Comparison of ENCODE assay signal across 14 mouse cellular contexts in the genomic region with DNA sequence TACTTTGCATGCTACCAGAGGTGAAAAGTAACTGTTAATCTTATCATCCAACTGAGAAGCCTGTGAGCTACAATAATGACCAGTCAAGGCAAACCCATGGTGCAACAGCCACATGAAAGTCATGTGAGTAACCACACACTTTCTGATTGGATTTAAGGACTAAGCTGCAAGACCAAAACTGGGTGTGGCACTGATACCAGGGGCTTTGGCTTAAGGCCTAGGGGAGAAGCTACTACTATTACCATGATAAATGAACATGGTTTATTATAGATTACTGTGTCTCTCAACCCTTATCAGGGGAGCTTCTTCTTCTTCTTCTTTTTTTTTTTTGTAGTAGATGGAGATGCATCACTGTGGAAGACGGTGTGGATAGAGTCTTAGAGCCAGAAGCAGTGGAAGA.
"Had no signal": no experiment of that assay in that cellular context is flagged by ENCODE, and none has a peak within 500 bp of the region (broad histone marks: within the 10 kb centered on the region; RNA-seq: fewer than 3 reads in every experiment).

No protein-coding gene starts in this region.

- H3K9ac ChIP-seq: liver, embryonic 15.5 days; lung, embryonic 14.5 days; midbrain, embryonic 13.5 days; midbrain, embryonic 15.5 days; neural tube, embryonic 12.5 days; stomach, embryonic 15.5 days had no signal

- H3K4me1 ChIP-seq: liver, embryonic 15.5 days; midbrain, embryonic 13.5 days; midbrain, embryonic 15.5 days; neural tube, embryonic 12.5 days; stomach, embryonic 15.5 days had no signal

- H3K27ac ChIP-seq: liver, embryonic 15.5 days; macrophage; midbrain, embryonic 13.5 days; midbrain, embryonic 15.5 days; neural tube, embryonic 12.5 days; stomach, embryonic 15.5 days; stomach, postnatal 0 days had no signal

- H3K36me3 ChIP-seq: liver, embryonic 15.5 days; midbrain, embryonic 13.5 days; midbrain, embryonic 15.5 days; neural tube, embryonic 12.5 days; stomach, embryonic 15.5 days had no signal

- DNase-seq: lung, adult 18-20 months; lung, embryonic 14.5 days; lung, postnatal 10 days; right cerebral cortex, postnatal 14 days; thymus, adult 18-20 months; thymus, postnatal 14 days; thymus, postnatal 36 days had no signal

- H3K4me3 ChIP-seq: liver, embryonic 15.5 days; midbrain, embryonic 13.5 days; midbrain, embryonic 15.5 days; neural tube, embryonic 12.5 days; stomach, embryonic 15.5 days had no signal

- ATAC-seq: midbrain, embryonic 13.5 days; midbrain, embryonic 15.5 days had no signal

- H3K9me3 ChIP-seq: liver, embryonic 15.5 days; midbrain, embryonic 13.5 days; midbrain, embryonic 15.5 days; neural tube, embryonic 12.5 days; stomach, embryonic 15.5 days had no signal

- H3K27me3 ChIP-seq: liver, embryonic 15.5 days; midbrain, embryonic 13.5 days; midbrain, embryonic 15.5 days; neural tube, embryonic 12.5 days; stomach, embryonic 15.5 days had no signal
